Mouse (Mus musculus) myocyte (in vitro differentiated cells): ENCODE results near the gene Tsacc. TPM values are rescaled to one million over a fixed set of nuclear protein-coding genes. Genes with fewer than 3 reads are reported as not detected.
A peak's percentile ranks its signal among the peaks of the same experiment; 100 is the strongest.

Experiments used
- H3K27me3 ChIP-seq: one replicate; pipeline ENCODE4 v1.6.1; 2011; ENCODE audit not compliant: control insufficient read depth, insufficient read depth, insufficient read length
- H3K36me3 ChIP-seq: one replicate; pipeline ENCODE4 v1.6.1; 2011; ENCODE audit not compliant: control insufficient read depth, insufficient read depth
- H3K4me2 ChIP-seq: one replicate; pipeline ENCODE4 v1.6.1; 2011; ENCODE audit warnings: low read depth, control low read depth
- H3K4me3 ChIP-seq: one replicate; pipeline ENCODE4 v1.5.1; 2011; ENCODE audit warnings: mild to moderate bottlenecking, control low read depth, moderate library complexity
- H3K79me2 ChIP-seq: one replicate; pipeline ENCODE4 v1.6.1; 2011; ENCODE audit not compliant: control insufficient read depth, insufficient read depth
- H3ac ChIP-seq: one replicate; pipeline ENCODE4 v1.6.1; 2011; ENCODE audit not compliant: control insufficient read depth, insufficient read length
- CEBPB ChIP-seq: IDR thresholded peaks from 2 replicates; pipeline ENCODE4 v1.6.1; 2011; ENCODE audit warnings: mild to moderate bottlenecking, moderate library complexity; ENCODE audit not compliant: poor library complexity, insufficient read depth, severe bottlenecking
- E2F4 ChIP-seq: IDR thresholded peaks from one replicate; pipeline ENCODE4 v1.6.1; 2011; ENCODE audit warnings: mild to moderate bottlenecking, control low read depth, moderate library complexity; ENCODE audit not compliant: insufficient read depth
- MAX ChIP-seq: IDR thresholded peaks from one replicate; pipeline ENCODE4 v1.6.1; 2011; ENCODE audit warnings: low read depth, mild to moderate bottlenecking, control low read depth
- MYOD1 ChIP-seq, 3 experiments: IDR thresholded peaks; one replicate each; pipeline ENCODE4 v1.6.1; 2011; ENCODE audit warnings: control low read depth in 2 of 3, low read depth in 2 of 3, mild to moderate bottlenecking in 2 of 3, moderate library complexity in 1 of 3; ENCODE audit not compliant: insufficient read length in 2 of 3, control insufficient read depth in 1 of 3
- MYOG ChIP-seq, 3 experiments: IDR thresholded peaks; one replicate each; pipeline ENCODE4 v1.6.1; 2011; ENCODE audit warnings: control low read depth in 2 of 3, low read depth in 2 of 3, mild to moderate bottlenecking in 2 of 3; ENCODE audit not compliant: insufficient read length in 2 of 3, control insufficient read depth in 1 of 3, insufficient read depth in 1 of 3
- POLR2A ChIP-seq: IDR thresholded peaks from one replicate; pipeline ENCODE4 v1.6.1; 2011; ENCODE audit warnings: low read depth, mild to moderate bottlenecking, control low read depth, moderate library complexity; ENCODE audit not compliant: insufficient read length
- POLR2AphosphoS2 ChIP-seq: IDR thresholded peaks from one replicate; pipeline ENCODE4 v1.6.1; 2011; ENCODE audit warnings: low read depth, control low read depth; ENCODE audit not compliant: insufficient read length
- REST ChIP-seq: IDR thresholded peaks from one replicate; pipeline ENCODE4 v1.6.1; 2011; ENCODE audit warnings: mild to moderate bottlenecking, control low read depth, moderate library complexity; ENCODE audit not compliant: insufficient read depth, insufficient read length
- SRF ChIP-seq: IDR thresholded peaks from one replicate; pipeline ENCODE4 v1.6.1; 2011; ENCODE audit warnings: low read depth; ENCODE audit not compliant: control insufficient read depth, insufficient read length
- TCF12 ChIP-seq: IDR thresholded peaks from one replicate; pipeline ENCODE4 v1.6.1; 2011; ENCODE audit warnings: mild to moderate bottlenecking, control low read depth; ENCODE audit not compliant: poor library complexity, insufficient read depth, severe bottlenecking
- TCF3 ChIP-seq: IDR thresholded peaks from one replicate; pipeline ENCODE4 v1.6.1; 2011; ENCODE audit warnings: low read depth, control low read depth; ENCODE audit not compliant: insufficient read length
- USF1 ChIP-seq: IDR thresholded peaks from one replicate; pipeline ENCODE4 v1.6.1; 2011; ENCODE audit warnings: low read depth, mild to moderate bottlenecking, control low read depth, moderate library complexity
- polyA plus RNA-seq: library from polyadenylated mRNA; unstranded; fragments of >200 nt; fragmentation: generic; extraction: Trizol; gene quantifications from one replicate; pipeline ENCODE4 v1.2.1, GENCODE M21; 2012; ENCODE audit warnings: missing spikeins

Gene Tsacc
- polyA plus RNA-seq, 1 experiment = 2.7 TPM

DNA sequence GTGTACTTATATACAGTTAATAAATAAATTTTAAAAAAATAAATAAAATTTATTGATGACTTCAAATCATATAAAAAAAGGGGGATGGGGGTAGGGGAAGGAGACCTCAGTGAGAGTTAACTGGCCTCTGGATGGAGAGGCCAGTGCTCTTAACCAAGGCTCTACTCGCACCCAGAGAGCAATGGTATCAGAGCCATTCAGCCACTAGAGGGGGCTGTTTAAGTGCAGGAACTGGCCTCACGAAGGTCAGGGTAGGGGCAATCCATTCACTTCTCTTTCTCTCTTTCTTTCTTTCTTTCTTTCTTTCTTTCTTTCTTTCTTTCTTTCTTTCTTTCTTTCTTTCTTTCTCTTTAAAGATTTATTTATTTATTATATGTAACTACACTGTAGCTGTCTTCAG, 34.5 kb upstream of the Tsacc start:
- Histone ChIP-seq H3K36me3 (peaks cover 6% of the 10 kb centered on the region), H3K27me3 (no peaks in the 10 kb centered on the region), H3K79me2 (peaks cover 16% of the 10 kb centered on the region), H3ac (no peak overlapping the region), H3K4me2 (no peak overlapping the region), H3K4me3 (no peak overlapping the region)
- TF ChIP-seq TCF3 = no peak
- TF ChIP-seq E2F4 = no peak
- TF ChIP-seq CEBPB = no peak
- no peak for TF ChIP-seq MYOG (IDR thresholded peaks at IDR 0.05; ENCODE audit: control insufficient read depth in 1 of 3, insufficient read depth in 1 of 3, insufficient read length in 2 of 3, low read depth in 2 of 3)
- TF ChIP-seq MYOD1 (IDR thresholded peaks at IDR 0.05; ENCODE audit: control insufficient read depth in 1 of 3, insufficient read length in 2 of 3, low read depth in 2 of 3) = no peak
- no peak for TF ChIP-seq USF1
- TF ChIP-seq MAX = no peak
- no peak for TF ChIP-seq SRF
- no peak for TF ChIP-seq TCF12
- no peak for TF ChIP-seq POLR2A
- no peak for TF ChIP-seq REST
- TF ChIP-seq POLR2AphosphoS2 = no peak

GRCm38 (mm10) chr3:88328956-88329355, 32.2 kb upstream of the Tsacc start:
- H3ac ChIP-seq = no peak overlapping the region
- no peak overlapping the region for H3K4me2 ChIP-seq
- peaks cover 6% of the 10 kb centered on the region for H3K36me3 ChIP-seq
- H3K79me2 ChIP-seq = peaks cover 16% of the 10 kb centered on the region
- no peak overlapping the region for H3K4me3 ChIP-seq
- no peaks in the 10 kb centered on the region for H3K27me3 ChIP-seq
- no peak for TF ChIP-seq MYOD1 (IDR thresholded peaks at IDR 0.05; ENCODE audit: control insufficient read depth in 1 of 3, insufficient read length in 2 of 3, low read depth in 2 of 3)
- TF ChIP-seq REST = no peak
- TF ChIP-seq TCF3 = no peak
- TF ChIP-seq CEBPB = no peak
- no peak for TF ChIP-seq E2F4
- TF ChIP-seq TCF12 = no peak
- no peak for TF ChIP-seq POLR2A
- TF ChIP-seq MAX = no peak
- no peak for TF ChIP-seq SRF
- TF ChIP-seq POLR2AphosphoS2 = no peak
- no peak for TF ChIP-seq USF1
- no peak for TF ChIP-seq MYOG (IDR thresholded peaks at IDR 0.05; ENCODE audit: control insufficient read depth in 1 of 3, insufficient read depth in 1 of 3, insufficient read length in 2 of 3, low read depth in 2 of 3)

- no peak for TF ChIP-seq MYOG (IDR thresholded peaks at IDR 0.05; ENCODE audit: control insufficient read depth in 1 of 3, insufficient read depth in 1 of 3, insufficient read length in 2 of 3, low read depth in 2 of 3)
- no peak for TF ChIP-seq MYOD1 (IDR thresholded peaks at IDR 0.05; ENCODE audit: control insufficient read depth in 1 of 3, insufficient read length in 2 of 3, low read depth in 2 of 3)
- TF ChIP-seq E2F4 = no peak
- peak; percentile 97 for TF ChIP-seq USF1
- no peak for TF ChIP-seq SRF
- peak; percentile 81 for TF ChIP-seq POLR2AphosphoS2
- TF ChIP-seq MAX = no peak
- no peak for TF ChIP-seq REST
- TF ChIP-seq CEBPB = no peak
- TF ChIP-seq POLR2A = peak; percentile 71
- no peak for TF ChIP-seq TCF12
- TF ChIP-seq TCF3 = no peak
- Histone ChIP-seq H3K27me3 (no peaks in the 10 kb centered on the region), H3K4me3 (peak within 1 kb of the TSS; percentile 73), H3K36me3 (peaks cover 36% of the 10 kb centered on the region), H3K79me2 (peaks cover 16% of the 10 kb centered on the region), H3ac (peak within 1 kb of the TSS; percentile 29), H3K4me2 (peak within 1 kb of the TSS; percentile 88)
Measured at GRCm38 (mm10) chr3:88324951-88325405, 28.2 kb upstream of the Tsacc start, which contains the start of gene Glmp. Gene Glmp, plus strand, starts transcription at chr3:88325023.

DNA sequence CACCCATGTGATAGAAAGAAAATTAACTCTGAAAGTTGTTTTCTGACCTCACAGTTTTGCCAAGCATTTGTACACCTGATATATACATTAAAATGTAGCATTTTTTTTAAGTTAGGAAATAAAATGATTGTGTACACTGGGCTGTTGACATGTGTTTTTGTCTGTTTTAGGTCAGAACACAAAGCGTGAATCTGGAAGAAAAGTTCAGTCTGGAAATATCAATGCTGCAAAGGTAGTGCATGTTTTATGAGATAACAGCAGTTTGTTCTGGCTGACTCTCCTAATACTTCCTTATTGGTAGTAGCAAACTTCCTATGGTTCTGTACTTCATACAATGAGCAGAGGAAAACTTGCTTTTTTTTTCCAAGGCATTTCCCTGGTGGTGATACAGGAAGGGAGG, 2.4 kb upstream of the Tsacc start:
- H3K27me3 ChIP-seq = no peaks in the 10 kb centered on the region
- H3K36me3 ChIP-seq = peaks cover 52% of the 10 kb centered on the region
- H3ac ChIP-seq = no peak overlapping the region
- TF ChIP-seq USF1 (no peak), POLR2A (no peak), CEBPB (no peak), SRF (no peak), TCF3 (no peak), REST (no peak), MAX (no peak), POLR2AphosphoS2 (no peak), E2F4 (no peak), TCF12 (no peak), MYOD1 (IDR thresholded peaks at IDR 0.05; ENCODE audit: control insufficient read depth in 1 of 3, insufficient read length in 2 of 3, low read depth in 2 of 3) (no peak), MYOG (IDR thresholded peaks at IDR 0.05; ENCODE audit: control insufficient read depth in 1 of 3, insufficient read depth in 1 of 3, insufficient read length in 2 of 3, low read depth in 2 of 3) (no peak)
- H3K4me3 ChIP-seq = peak overlapping the region; percentile 78
- peaks cover 44% of the 10 kb centered on the region for H3K79me2 ChIP-seq
- no peak overlapping the region for H3K4me2 ChIP-seq
